Mouse (Mus musculus) intestine, embryonic 16.5 days (tissue): ENCODE results near the gene Sox6. TPM values are rescaled to one million over a fixed set of nuclear protein-coding genes. Genes with fewer than 3 reads are reported as not detected.

Experiments
- ATAC-seq: fragments of 200-750 bp; cut with Nextera tagmentation; 2 replicates; pipeline ENCODE4 v1.8.0; 2017; ENCODE audit warnings: moderate TSS enrichment, moderate library complexity
- H3K27ac ChIP-seq: fragments of 300-500 bp; sonication (generic); 2 replicates; pipeline ENCODE4 v1.5.1; 2014; ENCODE audit warnings: mild to moderate bottlenecking, low read length
- H3K27me3 ChIP-seq: fragments of 300-500 bp; sonication (generic); replicated peaks from 2 replicates; pipeline ENCODE4 v1.6.1; 2014; ENCODE audit warnings: low read length, control low read depth, mixed read lengths; ENCODE audit not compliant: control insufficient read depth, insufficient read depth
- H3K36me3 ChIP-seq: fragments of 300-500 bp; sonication (generic); 2 replicates; pipeline ENCODE4 v1.6.1; 2014; ENCODE audit warnings: low read length, control low read depth; ENCODE audit not compliant: control insufficient read depth, insufficient read depth
- H3K4me1 ChIP-seq: fragments of 300-500 bp; sonication (generic); 2 replicates; pipeline ENCODE4 v1.6.1; 2014; ENCODE audit warnings: low read length, control low read depth, mixed read lengths; ENCODE audit not compliant: control insufficient read depth, insufficient read depth
- H3K4me2 ChIP-seq: fragments of 300-500 bp; sonication (generic); 2 replicates; pipeline ENCODE4 v1.6.1; 2014; ENCODE audit warnings: low read depth, low read length, control low read depth
- H3K4me3 ChIP-seq: fragments of 300-500 bp; sonication (generic); 2 replicates; pipeline ENCODE4 v1.5.1; 2014; ENCODE audit warnings: mild to moderate bottlenecking, low read length
- H3K9ac ChIP-seq: fragments of 300-500 bp; sonication (generic); 2 replicates; pipeline ENCODE4 v1.6.1; 2014; ENCODE audit warnings: low read depth, low read length
- H3K9me3 ChIP-seq: fragments of 300-500 bp; sonication (generic); 2 replicates; pipeline ENCODE4 v1.6.1; 2016; ENCODE audit warnings: low read length, control low read depth; ENCODE audit not compliant: control insufficient read depth
- WGBS: fragments of 180-500 bp; shearing (Covaris S2); extraction: QIAGEN DNeasy Blood & Tissue Kit; methylation state at CpG from one replicate; pipeline ENCODE4 v1.1.7; 2014; 5-methylcytosine and 5-hydroxymethylcytosine counted together
- polyA plus RNA-seq: library from polyadenylated mRNA; unstranded; fragments of >200 nt; fragmentation: Nextera tagmentation; extraction: Ambion mirVana; gene quantifications from 2 replicates; pipeline ENCODE4 v1.2.1, GENCODE M21; 2015

Sox6 gene
- polyA plus RNA-seq, 1 experiment from 2014 or later, result 25.3 TPM

DNA sequence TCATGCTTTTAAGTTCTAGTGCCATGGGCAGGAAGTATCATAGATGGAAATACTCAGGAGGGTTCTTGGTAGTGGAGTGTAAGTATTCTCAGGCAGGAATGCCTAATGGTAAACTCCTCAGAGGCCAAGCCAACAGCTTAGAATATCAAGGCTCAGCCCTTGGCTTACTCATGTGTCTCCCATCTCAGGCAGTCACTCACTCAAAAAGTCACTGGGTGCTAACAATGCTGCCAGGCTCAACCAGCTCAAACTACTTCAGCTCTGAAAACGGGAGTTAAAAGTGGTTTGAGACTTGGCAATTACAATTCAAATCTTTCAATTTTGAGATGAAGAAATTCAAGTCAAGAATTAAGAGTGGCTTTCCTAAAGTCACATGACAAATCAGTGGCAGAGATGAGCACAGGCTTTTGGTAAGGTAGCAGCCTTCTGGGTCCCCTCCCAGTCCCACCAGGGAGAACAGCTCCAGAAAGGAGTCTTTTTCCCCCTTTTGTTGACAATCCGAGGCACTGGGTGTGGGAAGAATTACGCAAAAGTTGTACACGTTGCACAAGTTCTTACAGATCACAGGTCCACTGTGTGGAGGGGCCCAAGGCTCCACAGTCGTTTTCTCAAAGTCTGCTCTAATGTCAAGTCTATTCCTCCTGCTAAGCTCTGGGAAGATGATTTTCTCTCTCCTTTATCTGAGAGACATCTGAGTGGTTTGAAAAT, 249.3 kb downstream of the Sox6 start:
- H3K27me3 ChIP-seq, result no peaks in the 10 kb centered on the region
- peak; percentile 82 for ATAC-seq
- H3K27ac ChIP-seq, result peak overlapping the region; percentile 25; the same call in 1 of the 2 replicates

DNA sequence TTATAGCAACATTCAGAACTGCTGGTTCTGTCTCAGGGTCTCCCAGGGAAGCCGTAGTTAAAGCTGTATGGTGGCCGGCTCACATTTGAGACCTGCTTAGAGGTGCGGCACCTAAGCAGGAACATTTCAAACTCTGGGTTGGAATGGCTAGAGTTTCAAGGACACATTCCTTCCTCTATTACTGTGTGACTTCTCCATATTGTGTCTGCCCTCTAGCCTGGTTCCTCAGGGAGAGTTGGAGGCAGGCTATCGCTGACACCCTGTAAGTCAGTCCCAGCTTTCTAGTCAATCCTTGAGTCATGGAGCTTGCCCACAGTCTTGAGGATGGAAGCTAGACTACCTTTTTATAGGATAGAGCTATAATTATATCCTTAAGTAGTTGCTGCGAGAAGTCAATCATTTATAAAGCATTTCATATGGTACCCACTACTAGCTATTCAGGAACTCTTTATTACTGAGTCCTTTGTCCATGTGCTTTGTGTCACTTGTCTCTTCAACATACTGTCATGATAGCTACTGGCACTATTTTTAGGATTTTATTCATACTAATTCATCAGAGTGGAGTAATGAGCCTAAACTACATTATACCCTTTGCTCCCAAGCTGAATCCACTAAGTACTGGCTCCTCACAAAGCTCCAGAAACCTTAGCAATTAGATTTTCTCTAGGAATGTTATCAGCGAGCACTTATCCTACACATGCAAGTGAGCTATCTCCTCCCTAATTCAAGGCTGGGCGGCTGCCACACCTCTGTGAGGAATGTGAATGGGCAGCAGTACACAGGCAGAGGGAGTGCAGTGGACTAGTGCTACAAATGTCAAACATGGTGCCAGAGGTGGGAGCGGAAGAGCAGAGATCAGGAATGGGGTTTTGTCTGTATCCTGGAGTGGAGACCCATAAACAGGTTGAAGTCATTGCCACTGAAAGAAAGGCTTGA, 254.3 kb downstream of the Sox6 start:
- H3K27me3 ChIP-seq, result no peaks in the 10 kb centered on the region
- peaks cover 5% of the 10 kb centered on the region; the same call in 1 of the 2 replicates for H3K4me1 ChIP-seq
- WGBS, result 73% methylated on average over 8 of the region's 8 CpGs
- H3K27ac ChIP-seq, result peak overlapping the region; percentile 16; the same call in 1 of the 2 replicates
- no peaks in the 10 kb centered on the region for H3K36me3 ChIP-seq
- H3K4me2 ChIP-seq, result no peak overlapping the region
- ATAC-seq, result peak; percentile 95
- H3K4me3 ChIP-seq, result no peak overlapping the region
- 0 out of 2 replicates have a peak, but pooled peaks cover 3% of the 10 kb centered on the region for H3K9me3 ChIP-seq
- no peak overlapping the region for H3K9ac ChIP-seq

More for the DNA sequence above, 249.3 kb downstream of the Sox6 start:
- no peak overlapping the region for H3K4me2 ChIP-seq
- no peaks in the 10 kb centered on the region for H3K9me3 ChIP-seq
- no peak overlapping the region for H3K9ac ChIP-seq
- 54% methylated on average over 5 of the region's 5 CpGs for WGBS
- H3K4me3 ChIP-seq, result no peak overlapping the region
- H3K4me1 ChIP-seq, result peaks cover 5% of the 10 kb centered on the region; the same call in 1 of the 2 replicates
- no peaks in the 10 kb centered on the region for H3K36me3 ChIP-seq

GRCm38 (mm10) chr7:115780148-115780547, 258.4 kb downstream of the Sox6 start:
- Histone ChIP-seq H3K9ac (no peak overlapping the region), H3K27me3 (no peaks in the 10 kb centered on the region), H3K9me3 (0 out of 2 replicates have a peak, but pooled peaks cover 3% of the 10 kb centered on the region), H3K4me1 (peaks cover 5% of the 10 kb centered on the region; the same call in 1 of the 2 replicates), H3K27ac (no peak overlapping the region), H3K4me2 (no peak overlapping the region), H3K36me3 (no peaks in the 10 kb centered on the region), H3K4me3 (no peak overlapping the region)
- no peak for ATAC-seq
- WGBS, result 71% methylated on average over 4 of the region's 4 CpGs

DNA sequence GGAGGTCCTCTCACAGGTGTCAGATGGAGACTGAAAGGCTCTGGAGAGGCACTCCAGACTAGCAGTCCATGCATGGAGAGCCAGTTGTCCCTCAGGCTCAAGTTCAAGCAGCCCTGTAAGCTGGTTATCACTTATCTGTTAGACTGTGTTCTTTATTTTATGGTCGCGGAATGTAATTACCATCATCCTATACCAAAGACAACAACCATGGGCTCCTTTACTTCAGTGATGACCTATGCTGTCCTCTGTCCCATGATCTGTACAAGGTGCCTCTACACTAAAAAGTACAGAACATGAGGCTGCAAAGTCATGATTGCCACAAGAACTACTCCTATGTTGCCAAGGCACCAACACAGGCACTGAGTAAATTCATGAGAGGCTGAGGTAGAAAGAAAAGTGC, 259.1 kb downstream of the Sox6 start:
- Histone ChIP-seq H3K9me3 (0 out of 2 replicates have a peak, but pooled peaks cover 3% of the 10 kb centered on the region), H3K36me3 (no peaks in the 10 kb centered on the region), H3K4me1 (peaks cover 3% of the 10 kb centered on the region; the same call in 1 of the 2 replicates), H3K4me3 (no peak overlapping the region), H3K4me2 (no peak overlapping the region), H3K27ac (no peak overlapping the region), H3K27me3 (no peaks in the 10 kb centered on the region), H3K9ac (no peak overlapping the region)
- 71% methylated on average over 2 of the region's 2 CpGs for WGBS
- 0 out of 2 replicates have a peak, but pooled peaks have one; percentile 11 for ATAC-seq

DNA sequence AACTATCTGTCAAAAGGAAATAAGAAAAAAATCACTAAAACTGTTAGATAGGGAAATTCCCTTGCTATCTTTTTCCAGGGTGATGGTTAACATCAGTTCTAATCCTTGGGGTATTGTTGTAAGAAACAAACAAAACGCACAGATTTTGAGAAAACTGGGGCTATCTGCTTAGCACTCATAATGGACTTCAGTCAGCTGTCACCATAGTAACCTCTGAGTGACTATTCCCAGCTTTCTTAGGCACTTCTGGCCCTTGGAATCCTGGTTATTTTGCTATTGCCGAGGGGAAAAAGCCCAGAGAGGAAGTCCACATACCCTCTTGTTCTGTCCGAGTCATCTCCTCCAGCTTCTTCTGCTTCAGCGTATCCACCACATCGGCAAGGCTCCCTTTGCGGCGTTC, 261.9 kb downstream of the Sox6 start:
- 66% methylated on average over 7 of the region's 7 CpGs for WGBS
- H3K36me3 ChIP-seq, result no peaks in the 10 kb centered on the region
- H3K4me3 ChIP-seq, result no peak overlapping the region
- H3K27ac ChIP-seq, result no peak overlapping the region
- peak; percentile 81 for ATAC-seq
- no peak overlapping the region for H3K9ac ChIP-seq
- 0 out of 2 replicates have a peak, but pooled peaks cover 3% of the 10 kb centered on the region for H3K9me3 ChIP-seq
- H3K27me3 ChIP-seq, result no peaks in the 10 kb centered on the region
- no peak overlapping the region for H3K4me2 ChIP-seq
- no peaks in the 10 kb centered on the region for H3K4me1 ChIP-seq

- 52% methylated on average over 5 of the region's 5 CpGs for WGBS
- no peak overlapping the region for H3K4me3 ChIP-seq
- H3K27me3 ChIP-seq, result no peaks in the 10 kb centered on the region
- 0 out of 2 replicates have a peak, but pooled peaks cover 3% of the 10 kb centered on the region for H3K9me3 ChIP-seq
- no peaks in the 10 kb centered on the region for H3K36me3 ChIP-seq
- ATAC-seq, result peak; percentile 91
- no peak overlapping the region for H3K4me2 ChIP-seq
- H3K27ac ChIP-seq, result no peak overlapping the region
- no peaks in the 10 kb centered on the region for H3K4me1 ChIP-seq
- no peak overlapping the region for H3K9ac ChIP-seq
These were observed 262.3 kb downstream of the Sox6 start for GRCm38 (mm10) chr7:115776324-115776723.

- Histone ChIP-seq H3K4me2 (no peak overlapping the region), H3K9me3 (no peaks in the 10 kb centered on the region), H3K27me3 (no peaks in the 10 kb centered on the region), H3K9ac (no peak overlapping the region), H3K4me1 (no peaks in the 10 kb centered on the region), H3K27ac (no peak overlapping the region), H3K36me3 (no peaks in the 10 kb centered on the region), H3K4me3 (no peak overlapping the region)
- no peak for ATAC-seq
- 68% methylated on average over 8 of the region's 8 CpGs for WGBS
These were observed 272.3 kb downstream of the Sox6 start for GRCm38 (mm10) chr7:115766316-115766715.

DNA sequence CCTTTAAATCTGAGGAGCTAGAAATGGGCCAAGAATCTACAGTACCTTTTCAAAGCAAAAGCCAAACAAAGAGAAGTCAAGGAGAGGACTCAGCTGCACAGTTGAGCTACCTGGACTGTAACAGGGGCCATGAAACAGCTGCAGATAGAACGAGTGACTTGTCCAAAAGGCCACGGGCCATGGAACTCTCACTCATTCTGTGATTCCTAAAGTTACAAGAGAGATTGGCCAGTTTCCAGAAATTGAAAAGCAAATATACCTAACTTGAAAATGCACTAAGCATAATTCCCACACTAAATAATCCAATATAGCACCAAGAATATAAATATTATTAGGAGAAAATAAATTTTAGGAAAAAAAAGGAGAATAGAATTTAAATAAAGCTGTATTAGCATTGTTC, 274.7 kb downstream of the Sox6 start:
- no peaks in the 10 kb centered on the region for H3K27me3 ChIP-seq
- no peaks in the 10 kb centered on the region for H3K36me3 ChIP-seq
- H3K9ac ChIP-seq, result no peak overlapping the region
- H3K4me1 ChIP-seq, result no peaks in the 10 kb centered on the region
- H3K4me2 ChIP-seq, result no peak overlapping the region
- H3K9me3 ChIP-seq, result no peaks in the 10 kb centered on the region
- H3K27ac ChIP-seq, result no peak overlapping the region
- no peak overlapping the region for H3K4me3 ChIP-seq
- no peak for ATAC-seq
- WGBS, result 59% methylated on average over 2 of the region's 2 CpGs

GRCm38 (mm10) chr7:115758172-115758571, 280.4 kb downstream of the Sox6 start:
- 39% methylated on average over 1 of the region's 1 CpGs for WGBS
- Histone ChIP-seq H3K36me3 (no peaks in the 10 kb centered on the region), H3K4me2 (no peak overlapping the region), H3K9ac (no peak overlapping the region), H3K9me3 (no peaks in the 10 kb centered on the region), H3K4me3 (no peak overlapping the region), H3K27me3 (no peaks in the 10 kb centered on the region), H3K4me1 (no peaks in the 10 kb centered on the region), H3K27ac (no peak overlapping the region)
- no peak for ATAC-seq
